Mouse (Mus musculus): Measurements from ENCODE around the gene Nfatc2.

Gene Nfatc2

DNA sequence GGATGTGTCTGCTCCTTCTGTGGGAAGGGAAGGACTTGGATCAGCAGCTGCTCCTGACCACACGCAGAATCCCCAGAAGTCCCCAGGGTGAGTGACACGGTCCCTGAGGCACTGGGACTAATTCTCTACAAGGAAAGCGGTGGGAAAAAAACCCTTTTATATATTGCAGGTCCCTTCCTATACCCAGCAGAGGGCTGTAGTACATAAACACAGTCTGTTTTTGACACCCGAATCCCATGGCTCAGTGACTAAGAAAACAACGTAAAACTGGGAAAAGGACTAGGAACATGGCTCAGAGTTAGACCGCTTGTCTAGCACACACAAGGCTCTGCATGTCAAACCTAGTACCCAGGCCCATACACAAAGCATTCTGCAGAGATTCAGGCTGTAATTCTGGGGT is 101.2 kb downstream of the Nfatc2 start:
- no peak for DNase-seq (ENCODE audit: low read depth, low spot score)

DNA sequence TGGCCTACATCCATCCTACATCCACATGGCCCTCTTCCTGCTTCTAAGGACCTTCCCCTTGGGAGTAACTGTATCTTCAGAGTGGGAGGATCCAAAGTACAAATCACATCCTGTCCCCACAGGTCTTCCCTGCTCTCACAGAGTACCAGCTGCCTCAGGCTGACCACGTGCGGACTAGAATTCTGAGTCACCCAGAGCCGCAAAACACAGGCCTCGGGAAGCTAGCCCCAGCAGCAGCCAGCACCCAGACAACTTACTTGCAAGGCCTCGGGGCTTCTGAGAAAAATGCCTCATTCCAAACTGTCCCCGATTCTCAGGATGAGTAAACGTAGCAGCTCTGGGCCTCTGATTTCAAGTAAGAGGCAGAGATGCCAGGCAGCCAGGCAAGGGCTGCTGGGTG is 109.7 kb downstream of the Nfatc2 start:
- DNase-seq (ENCODE audit: low read depth, low spot score): no peak

DNA sequence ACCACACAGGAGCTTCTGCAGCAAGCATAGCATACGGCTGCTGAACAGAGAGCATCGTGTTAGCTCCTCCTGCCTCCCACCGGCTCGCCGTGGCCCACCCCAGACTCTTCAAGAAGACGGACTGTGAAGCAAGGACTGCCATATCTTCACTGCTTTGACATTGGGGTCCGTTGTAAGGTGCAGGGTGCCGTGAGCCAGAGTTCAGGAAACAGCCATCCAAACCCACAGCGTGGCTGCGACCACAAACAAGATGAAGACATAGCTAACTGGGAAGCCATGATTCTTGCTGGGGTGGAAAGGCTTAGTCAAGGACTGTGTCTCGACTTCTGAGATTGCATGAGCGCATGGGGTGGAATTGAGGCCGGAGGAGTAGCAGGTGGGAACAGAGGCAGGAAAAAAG is 111.5 kb downstream of the Nfatc2 start:
- DNase-seq (ENCODE audit: low read depth, low spot score): no peak

DNA sequence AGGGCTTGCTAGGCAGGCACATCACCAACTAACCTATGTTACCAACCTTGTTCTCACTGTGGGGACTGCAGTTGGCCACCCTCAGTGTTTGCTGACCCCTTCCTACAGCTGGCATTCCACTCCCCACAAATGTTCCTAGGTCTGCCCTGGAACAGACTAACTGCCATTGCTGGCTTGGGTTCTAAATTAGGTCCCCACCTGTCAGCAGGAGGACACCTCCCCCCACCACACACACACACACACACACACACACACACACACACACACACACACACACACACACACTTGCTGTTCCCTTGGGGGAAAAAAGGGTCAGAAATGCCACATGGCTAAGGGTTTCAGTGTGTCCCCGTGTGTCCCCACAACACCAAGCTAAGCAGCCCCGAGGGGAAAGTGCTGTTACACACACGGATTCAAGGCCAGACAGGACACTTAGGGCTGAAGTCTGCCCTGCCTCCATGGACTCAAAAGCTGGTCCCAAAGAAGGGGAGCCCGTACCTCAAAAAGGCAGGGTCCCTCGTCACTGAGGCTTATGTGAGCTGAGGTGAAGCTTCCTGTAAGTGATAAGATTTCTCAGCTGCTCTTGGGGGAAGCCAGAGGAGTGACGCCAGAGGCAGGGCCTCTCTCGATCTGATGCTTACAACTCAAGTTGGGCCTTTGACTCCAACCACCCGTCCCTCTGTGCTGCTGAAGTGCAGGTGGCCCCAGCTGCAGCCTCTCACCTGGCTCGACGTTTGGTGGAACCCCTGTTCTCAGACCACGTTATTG is 113.1 kb downstream of the Nfatc2 start:
- no peak for DNase-seq (ENCODE audit: low read depth, low spot score)

DNA sequence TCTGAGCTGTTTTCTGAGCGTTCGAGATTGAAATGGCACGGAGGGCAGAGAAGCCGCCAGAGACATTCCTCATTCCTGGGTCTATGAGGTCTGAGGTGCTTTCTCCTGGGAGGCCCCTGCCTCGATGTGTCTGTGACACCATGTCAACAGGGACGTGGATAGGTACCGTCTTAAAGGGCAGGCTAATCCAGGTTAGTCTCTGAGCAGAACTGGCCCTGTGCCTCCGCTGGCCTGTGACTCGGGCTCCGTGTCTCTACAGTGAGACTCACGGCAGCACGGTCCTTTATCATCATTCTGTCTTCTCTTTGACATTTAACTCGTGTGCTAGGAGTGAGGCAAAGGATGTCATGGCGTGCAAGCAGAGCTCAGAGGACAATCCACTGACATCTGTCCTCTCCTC is 120.3 kb downstream of the Nfatc2 start:
- no peak for DNase-seq (ENCODE audit: low read depth, low spot score)

DNA sequence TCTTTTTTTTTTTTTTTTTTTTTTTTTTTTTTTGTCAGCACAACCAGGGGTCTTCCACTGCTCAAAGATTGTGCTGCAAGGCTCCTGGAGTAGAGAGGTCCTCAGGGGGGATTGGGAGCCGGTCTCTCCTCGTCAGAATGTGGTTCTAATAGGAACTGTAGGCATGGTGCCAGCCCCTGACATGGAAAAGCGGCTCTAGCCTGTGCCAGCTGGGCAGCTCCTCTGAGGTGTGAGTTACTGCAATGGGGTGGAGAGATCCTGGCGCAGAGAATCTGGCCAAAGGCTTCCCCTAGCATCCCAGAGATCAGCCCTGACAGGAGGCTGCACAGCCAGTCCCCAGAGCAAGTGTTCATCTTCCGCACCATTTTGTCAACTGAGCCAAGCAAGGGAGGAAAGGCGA is 120.8 kb downstream of the Nfatc2 start:
- DNase-seq (ENCODE audit: low read depth, low spot score): no peak

DNA sequence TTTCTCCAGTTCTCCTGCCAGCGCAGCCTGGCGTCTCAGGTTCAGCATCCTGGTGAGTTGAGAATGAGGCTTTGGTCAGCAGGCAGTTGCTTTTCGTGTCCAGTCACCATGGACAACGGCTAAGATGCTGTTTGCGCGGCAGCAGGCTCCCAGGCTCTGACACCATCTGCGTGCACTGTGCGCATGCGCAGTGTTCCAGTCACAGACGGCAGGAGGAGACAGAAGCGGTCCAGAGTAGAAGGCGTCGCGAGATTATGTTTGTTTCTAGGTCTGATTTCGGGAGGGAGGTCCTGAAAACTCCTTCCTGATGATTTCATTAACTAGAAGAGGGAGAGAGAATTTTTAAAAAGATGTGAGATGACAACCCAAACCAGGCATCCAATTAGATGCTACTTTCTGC is 121.5 kb downstream of the Nfatc2 start:
- no peak for DNase-seq (ENCODE audit: low read depth, low spot score)

DNA sequence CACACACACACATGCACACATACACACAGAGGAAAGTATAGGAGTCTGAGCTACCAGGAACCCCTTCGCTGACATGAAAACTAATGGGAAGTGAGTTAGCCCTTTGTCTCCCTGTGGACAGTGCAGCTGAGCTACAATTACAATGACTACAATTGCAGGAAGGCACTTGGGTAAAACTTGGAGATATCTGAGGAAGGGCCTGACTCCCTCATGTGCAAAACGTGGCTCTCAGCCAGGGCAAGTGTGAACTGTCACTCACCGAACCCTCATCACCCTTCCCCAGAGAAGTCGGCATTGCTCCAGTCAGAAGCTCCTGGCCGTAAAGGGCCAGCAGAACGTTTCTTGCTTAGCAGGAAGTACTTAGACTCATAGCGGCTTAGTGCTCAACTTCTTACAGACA is 123.0 kb downstream of the Nfatc2 start:
- DNase-seq (ENCODE audit: low read depth, low spot score): no peak

DNA sequence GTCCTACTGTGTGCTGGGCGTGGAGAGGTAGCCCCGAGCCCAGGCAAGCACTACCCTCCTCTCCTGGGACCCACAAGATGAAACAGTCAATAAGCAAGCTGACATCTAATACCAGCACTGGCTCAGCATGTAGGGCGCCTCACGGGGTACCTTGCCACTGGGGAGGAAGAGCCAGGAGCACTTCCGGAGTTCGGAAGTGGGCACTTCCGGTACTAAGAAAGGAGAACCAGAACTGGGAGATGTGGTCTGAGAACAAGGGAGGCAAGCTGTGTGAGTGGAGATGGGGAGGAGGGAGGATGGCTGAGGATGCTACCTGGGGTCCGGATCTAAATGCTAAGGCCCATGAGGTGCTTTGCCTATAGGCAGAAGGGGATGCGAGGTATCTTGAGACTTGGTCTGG is 128.0 kb downstream of the Nfatc2 start:
- no peak for DNase-seq (ENCODE audit: low read depth, low spot score)

DNA sequence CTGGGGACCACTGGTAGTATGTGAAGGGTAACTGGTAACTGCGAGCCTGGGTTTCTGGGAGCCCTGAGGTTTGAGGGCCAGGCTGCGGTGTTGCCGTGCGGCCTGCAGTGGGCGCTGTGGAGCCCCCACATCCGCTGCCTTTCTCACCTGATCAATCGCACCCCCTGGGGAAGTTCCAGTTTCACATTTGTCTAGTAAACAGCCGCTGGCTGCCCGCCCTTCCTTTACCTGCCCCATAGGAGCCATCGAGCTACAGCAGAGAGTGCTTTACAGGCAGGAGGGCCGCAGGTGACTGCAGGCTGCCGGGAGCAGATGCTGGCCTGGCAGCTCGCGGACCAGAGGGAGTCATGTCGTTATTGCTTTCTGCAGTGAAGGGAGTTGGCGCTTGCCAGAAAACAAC is 128.6 kb downstream of the Nfatc2 start:
- no peak for DNase-seq (ENCODE audit: low read depth, low spot score)

DNA sequence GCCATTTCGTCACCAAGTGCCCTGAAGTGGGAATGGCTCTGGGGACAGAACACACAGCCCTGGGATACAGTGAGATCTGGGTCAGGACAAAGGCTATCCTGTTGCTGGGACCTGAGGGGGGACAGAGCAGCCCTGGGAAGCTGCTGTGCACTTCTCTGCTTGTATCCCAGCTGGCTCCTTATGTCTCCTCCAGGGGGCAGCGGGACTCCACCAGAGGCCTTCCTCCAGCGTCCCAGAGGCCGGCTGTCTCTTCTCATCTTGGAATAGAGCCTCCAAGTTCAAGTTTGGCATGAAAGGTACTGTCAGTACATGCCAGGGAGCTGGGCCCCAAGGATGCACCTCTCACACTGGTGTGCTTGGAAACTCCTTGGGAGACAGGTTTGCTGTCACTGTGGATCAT is 132.4 kb downstream of the Nfatc2 start:
- no peak for DNase-seq (ENCODE audit: low read depth, low spot score)

DNA sequence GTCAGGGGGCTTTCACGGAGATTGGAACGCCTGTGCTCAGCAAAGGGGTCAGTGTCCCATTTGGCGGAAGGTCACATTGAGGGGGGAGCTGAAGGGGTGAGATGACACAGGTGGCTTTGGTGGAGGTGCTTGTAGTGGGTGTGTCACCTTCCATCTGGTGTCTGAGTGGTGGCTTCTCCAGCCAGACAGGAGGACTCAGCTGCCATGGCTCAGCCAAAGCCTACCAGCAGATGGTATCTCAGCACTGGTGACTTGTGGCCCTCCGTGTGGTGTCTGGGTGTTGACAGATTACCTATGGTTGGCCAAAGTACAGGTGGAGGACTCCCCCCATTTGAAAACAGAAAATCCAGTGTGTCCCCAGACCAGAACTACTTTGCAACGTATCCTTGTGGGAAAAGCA is 134.3 kb downstream of the Nfatc2 start:
- no peak for DNase-seq (ENCODE audit: low read depth, low spot score)

DNA sequence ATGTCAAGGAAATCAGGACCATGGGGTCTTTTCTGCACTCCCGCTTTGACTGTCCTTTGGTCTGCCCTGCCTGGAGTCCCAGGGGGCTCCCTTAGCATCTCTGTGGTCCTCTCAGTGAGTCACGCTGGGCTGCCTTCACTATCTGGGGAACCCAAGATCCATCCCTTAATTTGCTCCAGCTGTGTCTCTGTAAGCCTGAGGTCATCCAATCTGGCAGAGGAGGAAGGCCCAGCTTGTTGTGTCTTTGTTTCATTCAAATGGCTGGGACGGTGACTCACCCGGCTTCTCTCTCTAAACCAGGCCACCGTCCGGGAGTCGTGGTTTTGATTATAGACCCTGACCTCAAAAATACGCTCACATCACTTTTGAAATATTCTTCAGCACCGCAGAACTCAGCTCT is 135.4 kb downstream of the Nfatc2 start:
- DNase-seq (ENCODE audit: low read depth, low spot score): no peak

DNA sequence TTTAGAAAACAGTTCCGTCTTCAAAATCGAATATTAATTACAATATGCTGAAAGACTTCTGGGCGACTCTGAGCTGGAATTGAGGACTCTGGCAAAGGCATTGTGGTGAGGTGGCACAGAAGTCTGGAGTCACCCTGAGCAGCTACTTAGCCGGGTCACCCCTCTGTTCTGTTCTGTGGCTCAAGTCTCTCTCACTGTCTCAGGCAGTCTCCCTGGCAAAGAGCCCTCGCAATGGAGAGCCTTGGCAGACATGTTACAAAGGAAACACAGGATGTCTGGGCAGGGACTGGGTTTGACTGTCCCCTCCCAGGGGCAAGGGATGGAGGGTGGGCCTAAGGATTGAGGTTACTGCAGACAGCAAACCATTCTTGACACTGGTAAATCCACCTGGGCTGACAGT is 135.8 kb downstream of the Nfatc2 start:
- DNase-seq (ENCODE audit: low read depth, low spot score): no peak

DNA sequence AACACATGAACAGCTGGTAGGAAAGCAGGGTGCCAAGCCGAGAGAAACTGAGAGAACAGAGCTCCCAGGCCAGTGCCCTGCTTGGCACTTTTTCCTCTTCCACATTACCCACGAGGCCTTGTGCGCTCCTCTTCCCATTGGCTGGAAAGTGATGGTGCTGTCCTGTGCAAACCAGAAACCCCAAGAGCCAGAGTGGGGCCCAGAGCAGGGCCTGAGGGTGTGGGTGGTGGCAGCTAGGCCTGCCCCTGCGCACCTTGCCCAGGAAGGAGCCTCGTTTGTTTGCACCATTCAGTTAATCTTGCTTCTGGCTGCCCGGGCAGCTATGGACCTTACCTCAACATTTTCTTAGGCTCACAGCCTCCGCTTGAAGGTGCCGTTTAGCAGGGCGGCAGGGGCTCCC is 139.6 kb downstream of the Nfatc2 start:
- DNase-seq (ENCODE audit: low read depth, low spot score): no peak

DNA sequence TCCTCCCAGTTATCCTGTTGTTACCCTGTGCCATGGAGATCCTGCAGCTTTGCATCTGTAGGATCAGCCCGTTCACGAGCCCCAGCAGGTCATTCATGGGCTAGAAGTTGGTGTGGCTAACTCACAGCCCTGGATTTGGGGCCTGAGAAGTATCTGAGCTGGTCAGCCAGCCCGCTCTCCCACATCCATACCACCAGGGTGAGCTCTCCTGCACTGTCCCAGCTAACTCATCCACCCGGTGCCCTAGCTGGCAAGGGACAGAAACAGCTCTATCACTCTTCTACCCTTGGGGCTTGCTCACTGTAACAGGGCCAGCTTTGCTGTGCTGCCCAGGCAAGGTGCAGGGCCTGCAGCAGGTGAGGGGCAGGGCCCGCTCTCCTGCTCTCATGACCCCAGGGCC is 141.8 kb downstream of the Nfatc2 start:
- DNase-seq (ENCODE audit: low read depth, low spot score): no peak

DNA sequence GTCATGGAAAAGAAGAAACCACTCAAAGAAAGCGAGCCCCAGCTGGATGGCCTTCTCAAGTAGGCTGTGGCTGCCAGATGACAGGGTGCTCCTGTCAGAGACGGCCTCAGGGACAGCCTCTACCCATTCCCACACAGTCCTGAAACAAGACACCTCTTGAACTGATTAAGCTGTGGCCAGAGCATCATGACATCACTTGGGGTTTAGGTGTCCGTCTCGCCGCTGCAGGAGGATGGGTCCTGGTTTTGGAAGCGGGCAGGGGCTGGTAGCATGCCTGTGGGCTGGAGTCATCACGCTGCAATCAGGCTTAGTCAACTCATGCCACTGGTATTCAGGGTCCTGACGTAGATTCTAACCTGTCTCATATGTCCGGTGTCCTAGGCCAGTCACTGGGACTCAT is 142.9 kb downstream of the Nfatc2 start:
- DNase-seq (ENCODE audit: low read depth, low spot score): no peak

DNA sequence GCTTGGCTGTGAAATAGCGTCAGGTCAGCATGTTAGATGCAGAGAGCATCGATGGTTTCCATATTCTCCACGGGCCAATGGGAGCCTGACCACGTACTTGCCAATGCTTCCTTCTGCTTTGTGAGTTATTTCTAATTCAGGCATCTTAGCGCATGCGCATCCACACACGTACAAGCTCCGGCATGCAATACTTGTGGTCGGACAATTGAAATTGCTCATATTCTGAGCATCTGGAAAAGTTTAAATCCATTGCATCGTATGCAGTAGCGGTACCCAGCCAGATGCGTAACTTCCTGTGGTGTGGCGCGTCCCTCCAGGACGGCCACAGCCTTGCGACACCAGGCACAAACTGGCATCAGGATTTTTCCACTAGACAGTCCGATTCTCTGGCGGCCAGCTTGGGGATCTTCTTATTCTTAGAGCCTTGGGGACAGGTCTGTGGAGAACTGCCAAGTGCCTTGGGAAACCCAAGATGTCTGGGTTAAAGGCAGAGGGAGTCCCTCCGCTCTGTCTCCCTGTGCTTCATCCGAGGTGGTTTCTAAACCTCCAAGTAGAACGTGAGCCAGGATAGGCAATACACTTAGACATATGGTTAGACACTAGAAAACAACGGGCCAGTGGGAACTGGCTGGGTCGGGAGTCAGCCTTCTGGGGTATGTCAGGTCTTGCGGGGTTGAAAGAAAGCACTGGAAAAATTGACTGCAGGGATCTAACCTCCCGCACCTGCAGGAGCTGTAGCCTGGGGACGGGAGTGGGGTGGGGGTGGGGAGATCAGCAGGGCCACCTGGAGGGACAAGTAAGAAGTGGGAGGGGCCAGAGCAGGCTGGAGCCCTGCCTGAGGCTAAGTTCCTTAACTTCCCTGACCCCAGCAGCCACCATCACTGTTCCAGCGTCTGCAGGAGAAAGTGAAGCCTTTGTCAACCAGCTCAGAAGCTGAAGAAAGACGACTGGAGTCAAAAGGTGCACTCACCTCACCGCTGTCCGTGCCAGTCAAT is 149.4 kb downstream of the Nfatc2 start:
- no peak for DNase-seq (ENCODE audit: low read depth, low spot score)

DNA sequence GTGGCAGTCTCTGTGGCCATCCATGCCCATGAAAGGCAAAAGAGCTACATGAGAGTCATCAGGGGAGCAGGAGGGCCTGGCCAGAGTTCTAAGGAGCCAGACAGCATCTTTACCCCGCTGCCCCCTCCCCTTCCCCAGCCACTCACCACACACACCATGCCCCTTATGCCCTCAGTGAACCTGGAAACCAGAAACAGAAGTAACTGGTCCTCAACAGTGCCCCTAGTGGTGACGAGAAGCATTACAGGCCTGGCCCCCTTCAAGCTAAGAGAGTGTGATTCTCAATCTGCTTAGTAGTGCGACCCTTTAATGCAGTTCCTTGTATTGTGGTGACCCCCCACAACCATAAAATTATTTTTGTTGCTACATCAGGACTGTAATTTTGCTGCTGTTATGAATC is 150.5 kb downstream of the Nfatc2 start:
- peak; percentile 17 for DNase-seq (ENCODE audit: low read depth, low spot score)

DNA sequence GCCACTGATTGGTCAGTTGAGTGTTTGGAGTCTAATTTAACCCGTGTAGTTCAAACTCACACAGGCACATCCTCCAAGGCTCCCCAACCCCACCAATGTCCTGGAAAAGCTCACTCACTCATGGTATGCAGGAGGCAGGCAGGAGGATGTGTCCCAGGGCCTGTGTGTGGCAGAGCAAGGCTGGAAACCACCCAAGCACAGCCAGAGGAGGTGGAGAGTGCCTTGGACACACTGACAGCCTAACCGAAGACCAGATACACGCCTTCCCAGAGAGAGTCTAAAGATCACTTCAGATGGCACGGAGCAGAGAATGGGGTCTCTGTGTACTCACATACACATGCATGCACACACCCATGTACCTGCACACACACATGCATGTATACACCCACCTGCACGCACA is 153.4 kb downstream of the Nfatc2 start:
- no peak for DNase-seq (ENCODE audit: low read depth, low spot score)

DNA sequence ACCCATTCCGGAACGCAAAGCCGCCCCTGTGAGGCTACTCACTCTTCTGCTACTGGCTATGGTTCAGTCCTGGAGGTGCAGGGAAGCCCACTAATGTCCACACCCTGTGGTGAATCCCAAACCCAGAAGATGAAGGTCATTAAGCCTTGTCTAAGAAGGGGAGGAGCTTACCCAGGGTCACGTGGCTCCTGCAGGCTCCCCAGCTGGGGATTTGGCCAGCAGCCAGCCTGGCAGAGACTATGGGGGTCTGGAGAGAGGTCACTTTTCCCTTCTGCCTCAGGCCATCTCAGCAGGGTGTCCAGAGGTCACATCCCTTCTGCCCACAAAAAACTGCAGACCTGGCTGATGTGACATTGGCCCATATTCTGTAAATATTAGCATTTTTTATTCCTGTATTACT is 153.9 kb downstream of the Nfatc2 start:
- DNase-seq (ENCODE audit: low read depth, low spot score): no peak

DNA sequence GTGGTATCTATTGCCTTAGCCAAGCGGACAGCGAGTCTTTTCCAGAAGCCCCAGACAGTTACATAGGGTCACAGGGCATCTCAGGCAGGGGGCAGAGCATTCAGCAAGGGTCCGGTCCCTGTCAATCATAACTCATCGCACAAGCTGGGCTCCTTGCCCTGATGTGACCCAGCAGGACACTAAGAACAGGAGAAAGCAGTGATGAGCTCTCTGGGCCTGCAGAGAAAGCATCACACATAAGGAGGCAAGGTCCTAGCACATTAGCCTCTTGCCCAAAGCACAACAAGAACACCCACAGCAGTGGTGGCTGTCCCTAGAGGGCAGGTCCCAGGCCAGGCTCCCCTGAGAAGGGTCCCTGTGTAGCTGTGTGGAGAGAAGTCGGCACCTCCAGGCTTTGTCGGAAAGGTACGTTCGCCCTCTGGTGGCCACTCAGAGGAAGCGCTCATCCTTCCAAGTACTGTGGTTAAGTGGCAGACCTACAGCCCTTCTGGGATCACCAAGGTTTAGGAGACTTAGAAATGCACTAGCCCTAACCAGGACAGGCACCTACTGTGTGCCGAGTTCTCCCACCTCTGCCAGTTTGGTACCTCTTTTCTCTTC is 156.1 kb downstream of the Nfatc2 start:
- DNase-seq (ENCODE audit: low read depth, low spot score): no peak

DNA sequence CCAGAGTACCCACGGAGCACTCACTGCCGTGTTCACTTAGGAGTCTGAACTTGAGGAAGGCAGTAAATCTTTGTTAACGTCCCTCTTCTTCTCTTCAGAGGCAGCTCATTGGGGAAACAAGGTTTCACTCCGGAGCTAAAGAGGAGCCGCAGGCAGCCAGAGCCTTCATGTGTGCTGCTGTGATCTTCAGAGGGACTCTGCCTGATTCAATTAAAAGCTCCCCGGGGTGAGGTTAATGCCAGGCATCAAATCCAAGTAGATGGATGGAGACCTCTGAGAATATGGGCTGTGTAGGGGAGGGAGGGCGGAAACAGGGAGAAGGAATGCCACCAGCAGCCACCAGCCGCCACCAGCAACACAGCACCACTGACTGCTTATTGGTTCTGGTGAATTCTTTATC is 157.3 kb downstream of the Nfatc2 start:
- DNase-seq (ENCODE audit: low read depth, low spot score): no peak
